Mouse (Mus musculus): ENCODE results near the gene Cherp.

DNA sequence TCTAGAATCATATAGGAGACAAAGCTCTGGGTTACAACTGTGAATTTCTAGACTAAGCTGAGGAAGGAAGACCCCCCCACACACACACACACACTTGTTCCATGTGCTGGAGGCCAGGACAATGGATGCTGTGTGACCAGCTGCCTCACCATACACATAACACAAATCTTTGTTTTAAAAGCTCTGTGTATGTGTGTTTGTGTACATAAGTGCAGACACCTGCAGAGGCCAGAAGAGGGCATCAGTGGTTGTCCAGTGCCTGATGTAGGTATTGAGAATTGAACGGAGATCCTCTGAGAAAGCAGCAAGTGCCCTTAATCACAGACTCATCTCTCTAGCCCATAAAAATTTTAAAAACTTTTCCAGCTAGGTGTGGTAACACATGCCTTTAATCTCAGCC lies 52.1 kb downstream of the Cherp start:
- TF ChIP-seq SRF (IDR thresholded peaks at IDR 0.05; ENCODE audit: control insufficient read depth, insufficient read length, low read depth) (no peak), REST (IDR thresholded peaks at IDR 0.05; ENCODE audit: insufficient read depth, insufficient read length) (no peak), POLR2A (IDR thresholded peaks at IDR 0.05; ENCODE audit: insufficient read length, low read depth) (no peak), TCF12 (IDR thresholded peaks at IDR 0.05; ENCODE audit: insufficient read depth, poor library complexity, severe bottlenecking) (no peak), USF1 (IDR thresholded peaks at IDR 0.05; ENCODE audit: low read depth) (no peak), MAX (IDR thresholded peaks at IDR 0.05; ENCODE audit: low read depth) (no peak), POLR2AphosphoS2 (IDR thresholded peaks at IDR 0.05; ENCODE audit: insufficient read length, low read depth) (no peak), CEBPB (IDR thresholded peaks at IDR 0.05; ENCODE audit: insufficient read depth, poor library complexity, severe bottlenecking) (no peak), TCF3 (IDR thresholded peaks at IDR 0.05; ENCODE audit: insufficient read length, low read depth) (no peak), MYOG (IDR thresholded peaks at IDR 0.05; ENCODE audit: control insufficient read depth in 1 of 3, insufficient read depth in 1 of 3, insufficient read length in 2 of 3, low read depth in 2 of 3) (no peak)
